ENCODE assay signal across 19 mouse cellular contexts in the genomic region with DNA sequence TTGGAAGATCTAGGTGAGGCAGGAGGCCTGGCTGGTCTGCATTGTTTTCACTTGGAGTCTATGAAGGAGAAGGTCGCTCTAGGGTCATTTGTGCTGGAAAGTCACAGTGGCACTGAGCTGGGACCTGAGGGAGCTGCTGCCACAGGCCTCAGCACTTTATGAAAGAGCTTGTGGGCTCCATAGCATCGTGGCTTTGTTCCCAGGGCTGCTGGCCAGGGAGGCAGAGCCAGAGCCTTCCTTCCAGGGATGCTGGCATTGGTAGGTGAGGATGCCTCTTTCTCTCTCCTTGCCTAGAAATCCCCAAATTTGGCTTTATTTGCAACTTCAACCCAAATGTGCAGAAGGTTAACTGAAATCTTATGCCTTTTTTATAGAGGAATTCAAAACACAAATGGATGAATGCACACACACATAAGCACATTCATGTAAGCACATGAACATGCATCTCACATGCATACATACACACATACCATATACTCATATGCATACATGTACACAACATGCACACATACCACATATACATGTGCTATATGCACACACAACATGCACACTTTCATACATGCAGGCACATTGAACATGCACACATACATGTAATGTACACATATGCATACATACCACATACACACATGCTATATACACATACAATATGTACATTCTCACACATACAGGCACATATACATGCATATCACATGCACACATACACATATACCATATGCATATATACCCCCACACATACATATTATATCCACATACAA. TPM values are rescaled to one million over a fixed set of nuclear protein-coding genes. Genes with fewer than 3 reads are reported as not detected.
DNase-seq lines count a peak whose midpoint lies in the region; ATAC-seq and TF ChIP-seq lines count a peak whose summit lies in the region.
"Had no signal": no experiment of that assay in that cellular context is flagged by ENCODE, and none has a peak within 500 bp of the region (broad histone marks: within the 10 kb centered on the region; RNA-seq: fewer than 3 reads in every experiment).

No protein-coding gene starts in this region.

- no peak for TF ChIP-seq RAD21 in CH12.LX (IDR thresholded peaks at IDR 0.05; ENCODE audit: low read depth, low read length)

- no peak overlapping the region for H3K4me2 ChIP-seq in heart, embryonic 12.5 days
- no peak overlapping the region; the same call in 1 of the 2 replicates for H3K4me2 ChIP-seq in CH12.LX (ENCODE audit: insufficient read depth, low read depth, poor library complexity, severe bottlenecking)
- H3K4me2 ChIP-seq in kidney, embryonic 15.5 days, result no peak overlapping the region
- H3K4me2 ChIP-seq: hindbrain, embryonic 15.5 days; liver, embryonic 15.5 days had no signal

- H3K27me3 ChIP-seq in heart, adult 2 months (ENCODE audit: control insufficient read depth, insufficient read depth, low read length), result no peaks in the 10 kb centered on the region
- peaks cover 31% of the 10 kb centered on the region for H3K27me3 ChIP-seq in heart, embryonic 12.5 days (replicated peaks)
- no peaks in the 10 kb centered on the region for H3K27me3 ChIP-seq in CH12.LX (replicated peaks)
- no peaks in the 10 kb centered on the region for H3K27me3 ChIP-seq in embryonic facial prominence, embryonic 10.5 days (replicated peaks; ENCODE audit: low read depth, poor library complexity, severe bottlenecking)
- H3K27me3 ChIP-seq in kidney, embryonic 15.5 days, result no peaks in the 10 kb centered on the region
- H3K27me3 ChIP-seq: hindbrain, embryonic 15.5 days; liver, embryonic 15.5 days had no signal

- H3K4me1 ChIP-seq in heart, adult 2 months (ENCODE audit: control insufficient read depth, insufficient read depth, low read length), result peaks cover 2% of the 10 kb centered on the region
- H3K4me1 ChIP-seq in heart, embryonic 12.5 days (replicated peaks), result no peaks in the 10 kb centered on the region; the same call in 1 of the 2 replicates
- H3K4me1 ChIP-seq in CH12.LX (ENCODE audit: control insufficient read depth in 1 of 2, insufficient read depth in 2 of 2), result peaks cover 15 to 28% of the 10 kb centered on the region in 2 experiments
- H3K4me1 ChIP-seq in embryonic facial prominence, embryonic 10.5 days, result peaks cover 17% of the 10 kb centered on the region
- H3K4me1 ChIP-seq in kidney, embryonic 15.5 days, result no peaks in the 10 kb centered on the region

- H3K27ac ChIP-seq in heart, adult 2 months, result peak overlapping the region; percentile 33; the same call in 1 of the 2 replicates
- H3K27ac ChIP-seq in heart, embryonic 12.5 days (ENCODE audit: poor library complexity, severe bottlenecking), result no peak overlapping the region
- H3K27ac ChIP-seq in CH12.LX (ENCODE audit: insufficient read depth, low read depth), result peak overlapping the region; percentile 54
- H3K27ac ChIP-seq in embryonic facial prominence, embryonic 10.5 days (replicated peaks), result no peak overlapping the region
- no peak overlapping the region for H3K27ac ChIP-seq in kidney, embryonic 15.5 days
- H3K27ac ChIP-seq: hindbrain, embryonic 15.5 days had no signal

- in situ Hi-C loops in CH12.LX (cut with MboI; ENCODE audit: low pct_ligation_motif_present, low pct_unique_long_range_greater_than_20kb, low sequenced_read_pairs), result no loop called here

- no peak for TF ChIP-seq EP300 in heart, adult 2 months (IDR thresholded peaks at IDR 0.05; ENCODE audit: insufficient read depth, low read depth, low read length)
- TF ChIP-seq EP300 in CH12.LX (IDR thresholded peaks at IDR 0.05; ENCODE audit: low read length), result no peak

- 54% methylated on average over 2 of the region's 2 CpGs for WGBS in heart, adult 2 months
- WGBS in heart, embryonic 12.5 days, result 60% methylated on average over 2 of the region's 2 CpGs
- 59% methylated on average over 2 of the region's 2 CpGs for WGBS in embryonic facial prominence, embryonic 10.5 days
- 67% methylated on average over 2 of the region's 2 CpGs for WGBS in kidney, embryonic 15.5 days

- H3K4me3 ChIP-seq in heart, adult 2 months, result no peak overlapping the region
- H3K4me3 ChIP-seq in heart, embryonic 12.5 days, result no peak overlapping the region
- peak overlapping the region in 2 of 3 experiments; percentile 24 to 56 for H3K4me3 ChIP-seq in CH12.LX (replicated peaks in 1 of 3; ENCODE audit: low read depth in 2 of 3, low read length in 2 of 3, poor library complexity in 1 of 3)
- H3K4me3 ChIP-seq in embryonic facial prominence, embryonic 10.5 days, result no peak overlapping the region
- H3K4me3 ChIP-seq in kidney, embryonic 15.5 days (replicated peaks), result no peak overlapping the region
- H3K4me3 ChIP-seq: hindbrain, embryonic 15.5 days; liver, embryonic 15.5 days had no signal

- H3K9me3 ChIP-seq in heart, embryonic 12.5 days (replicated peaks), result no peaks in the 10 kb centered on the region
- H3K9me3 ChIP-seq in CH12.LX (replicated peaks; ENCODE audit: low read length), result no peaks in the 10 kb centered on the region
- no peaks in the 10 kb centered on the region for H3K9me3 ChIP-seq in embryonic facial prominence, embryonic 10.5 days
- no peaks in the 10 kb centered on the region for H3K9me3 ChIP-seq in kidney, embryonic 15.5 days (replicated peaks)
- H3K9me3 ChIP-seq: hindbrain, embryonic 15.5 days; liver, embryonic 15.5 days had no signal

- no peak overlapping the region for H3K9ac ChIP-seq in heart, adult 2 months (ENCODE audit: low read depth, low read length)
- no peak overlapping the region for H3K9ac ChIP-seq in heart, embryonic 12.5 days
- 0 out of 2 replicates have a peak overlapping the region, but pooled peaks have one; percentile 73 for H3K9ac ChIP-seq in CH12.LX (ENCODE audit: insufficient read depth, low read depth)
- no peak overlapping the region for H3K9ac ChIP-seq in kidney, embryonic 15.5 days
- H3K9ac ChIP-seq: hindbrain, embryonic 15.5 days; liver, embryonic 15.5 days had no signal

- no peak for TF ChIP-seq POLR2A in heart, adult 2 months (IDR thresholded peaks at IDR 0.05; ENCODE audit: insufficient read depth, low read depth, low read length)
- TF ChIP-seq POLR2A in CH12.LX (IDR thresholded peaks at IDR 0.05; ENCODE audit: low read depth, low read length), result no peak

- DNase-seq in heart, adult 2 months, result no peak
- no peak for DNase-seq in CH12.LX (ENCODE audit: extremely low read depth)
- peak; percentile 75 for DNase-seq in brain, adult 2 months (ENCODE audit: low read depth, low spot score)
- DNase-seq in cerebellum, postnatal 25 days, result peak; percentile 81 to 87
- no peak for DNase-seq in embryonic facial prominence, embryonic 10.5 days (ENCODE audit: low spot score)
- DNase-seq: kidney, adult 11 months; kidney, postnatal 25 days; lung, postnatal 36 days; midbrain, embryonic 14.5 days had no signal

- H3K79me2 ChIP-seq in heart, adult 2 months (replicated peaks; ENCODE audit: control insufficient read depth, insufficient read depth, low read length), result no peaks in the 10 kb centered on the region
- no peaks in the 10 kb centered on the region for H3K79me2 ChIP-seq in CH12.LX (replicated peaks; ENCODE audit: control insufficient read depth, extremely low read depth, insufficient read depth, poor library complexity, severe bottlenecking)

- intact Hi-C loops in heart, adult 2 months (cut with DNase I), result loop anchor here (2.0 kb wide), 1 partner anchor 21 kb away; no protein-coding TSS in a partner anchor

- H3K36me3 ChIP-seq in heart, adult 2 months (ENCODE audit: control insufficient read depth, insufficient read depth, low read length), result no peaks in the 10 kb centered on the region
- H3K36me3 ChIP-seq in heart, embryonic 12.5 days, result no peaks in the 10 kb centered on the region
- no peaks in the 10 kb centered on the region for H3K36me3 ChIP-seq in CH12.LX (replicated peaks in 1 of 2; ENCODE audit: control insufficient read depth in 1 of 2, insufficient read depth in 1 of 2, low read length in 1 of 2)
- no peaks in the 10 kb centered on the region for H3K36me3 ChIP-seq in embryonic facial prominence, embryonic 10.5 days (replicated peaks)
- no peaks in the 10 kb centered on the region for H3K36me3 ChIP-seq in kidney, embryonic 15.5 days
- H3K36me3 ChIP-seq: hindbrain, embryonic 15.5 days; liver, embryonic 15.5 days had no signal

- TF ChIP-seq CTCF in heart, adult 2 months (IDR thresholded peaks at IDR 0.05), result no peak
- TF ChIP-seq CTCF in CH12.LX (conservative IDR thresholded peaks at IDR 0.05 in 1 of 2, IDR thresholded peaks at IDR 0.05 in 1 of 2; ENCODE audit: low read depth in 2 of 2, low read length in 2 of 2), result no peak

- no peak for ATAC-seq in heart, embryonic 12.5 days (ENCODE audit: insufficient number of reproducible peaks, low FRiP score)
- no peak for ATAC-seq in kidney, embryonic 15.5 days (replicated peaks; ENCODE audit: low FRiP score)

- dilution Hi-C loops in CH12.LX (cut with MboI; ENCODE audit: extremely low pct_ligation_motif_present, extremely low pct_unique_long_range_greater_than_20kb, low sequenced_read_pairs), result no loop called here

TF ChIP-seq in CH12.LX, 34 proteins besides CTCF, POLR2A, EP300 and RAD21:
- no peak for TF ChIP-seq UBTF (IDR thresholded peaks at IDR 0.05; ENCODE audit: low read depth, low read length)
- no peak for TF ChIP-seq MEF2A (IDR thresholded peaks at IDR 0.05; ENCODE audit: borderline replicate concordance, low read depth, low read length)
- 0 out of 2 replicates have a peak, but pooled peaks have one; percentile 20 for TF ChIP-seq CHD1 (IDR thresholded peaks at IDR 0.05; ENCODE audit: low read depth, low read length)

RNA-seq across cellular contexts. Expression of a gene that starts 50.7 kb away (rescaled TPM):
- 1 to 10 TPM; 2.8 to 3.1 TPM for total RNA-seq in heart, adult 2 months (2021)
- 3.6 and 4.1 TPM in 2 replicates for polyA plus RNA-seq in heart, adult 2 months (2012; rRNA removed)
- 2.7 and 2.8 TPM in 2 replicates for polyA plus RNA-seq in heart, embryonic 12.5 days (2016; fragmentation: Nextera tagmentation; extraction: Ambion mirVana)
- total RNA-seq in CH12.LX (2012; rRNA removed) (5.3 and 6.9 TPM in 2 replicates), CH12.LX (2014; rRNA removed) (2.3 and 2.4 TPM in 2 replicates)
- polyA plus RNA-seq in CH12.LX (2012; ENCODE audit: insufficient read length, low read depth), result 3.2 and 3.7 TPM in 2 replicates
- 0.68 and 1.0 TPM in 2 replicates for polyA plus RNA-seq in embryonic facial prominence, embryonic 10.5 days (2016; fragmentation: Nextera tagmentation; extraction: Ambion mirVana)
- 1.6 TPM in 2 replicates for polyA plus RNA-seq in kidney, embryonic 15.5 days (2015; fragmentation: Nextera tagmentation; extraction: Ambion mirVana)

RNA-seq across cellular contexts. Expression of a gene that starts 59.5 kb away (rescaled TPM):
- not detected for total RNA-seq in heart, adult 2 months (2021)
- polyA plus RNA-seq in heart, adult 2 months (2012; rRNA removed), result not detected in 2 replicates
- polyA plus RNA-seq in heart, embryonic 12.5 days (2016; fragmentation: Nextera tagmentation; extraction: Ambion mirVana), result not detected in 2 replicates
- not detected in 2 replicates for total RNA-seq in CH12.LX (2012; rRNA removed)
- total RNA-seq in CH12.LX (2014; rRNA removed), result not detected in 2 replicates
- polyA plus RNA-seq in CH12.LX (2012; ENCODE audit: insufficient read length, low read depth), result not detected in 2 replicates
- not detected in 2 replicates for polyA plus RNA-seq in embryonic facial prominence, embryonic 10.5 days (2016; fragmentation: Nextera tagmentation; extraction: Ambion mirVana)
- polyA plus RNA-seq in kidney, embryonic 15.5 days (2015; fragmentation: Nextera tagmentation; extraction: Ambion mirVana), result 8.9 and 9.4 TPM in 2 replicates
- total RNA-seq: common myeloid progenitor, adult 5-6 weeks; layer of hippocampus, postnatal 25 days; left cerebral cortex, postnatal 36 days had no signal
- polyA plus RNA-seq: embryonic facial prominence, embryonic 14.5 days; forebrain, embryonic 11.5 days; hindbrain, embryonic 15.5 days; midbrain, embryonic 14.5 days; testis, adult 2 months had no signal

Comparison
In these comparisons a context has a peak if more than half of its experiments do, and no peak if none do; other contexts are left out.
1. H3K27ac ChIP-seq: peak in heart, adult 2 months (single experiment) and CH12.LX (single experiment); none in heart, embryonic 12.5 days (single experiment), embryonic facial prominence, embryonic 10.5 days (single experiment) and kidney, embryonic 15.5 days (single experiment).
2. DNase-seq: peak in brain, adult 2 months (single experiment) and cerebellum, postnatal 25 days (2 of 2); none in heart, adult 2 months (0 of 2), CH12.LX (single experiment) and embryonic facial prominence, embryonic 10.5 days (single experiment).
3. H3K4me3 ChIP-seq: peak in CH12.LX (2 of 3); none in heart, adult 2 months (single experiment), heart, embryonic 12.5 days (single experiment), embryonic facial prominence, embryonic 10.5 days (single experiment) and kidney, embryonic 15.5 days (single experiment).